Mouse (Mus musculus) gastrocnemius, postnatal 14 days (tissue): ENCODE data around the gene Fam189a1. TPM values are rescaled to one million over a fixed set of nuclear protein-coding genes. Genes with fewer than 3 reads are reported as not detected.

ENCODE experiments used
- DNase-seq: peaks from one replicate; pipeline ENCODE4 v3.0.0; 2021; ENCODE audit warnings: mixed read lengths
- intact Hi-C: fragments of 180-260 bp; cut with DNase I; formaldehyde crosslinking; loops from one replicate; pipeline ENCODE4 v1.15.1; 2025; ENCODE audit warnings: low total_unique reads
- total RNA-seq, 2 experiments: library from RNA; stranded (reverse); gene quantifications; 2 replicates each; pipeline ENCODE4 v1.2.3; 2021

The Fam189a1 gene
- total RNA-seq, 2 experiments from 2014 or later, result 0.09 TPM; not detected in 1

DNA sequence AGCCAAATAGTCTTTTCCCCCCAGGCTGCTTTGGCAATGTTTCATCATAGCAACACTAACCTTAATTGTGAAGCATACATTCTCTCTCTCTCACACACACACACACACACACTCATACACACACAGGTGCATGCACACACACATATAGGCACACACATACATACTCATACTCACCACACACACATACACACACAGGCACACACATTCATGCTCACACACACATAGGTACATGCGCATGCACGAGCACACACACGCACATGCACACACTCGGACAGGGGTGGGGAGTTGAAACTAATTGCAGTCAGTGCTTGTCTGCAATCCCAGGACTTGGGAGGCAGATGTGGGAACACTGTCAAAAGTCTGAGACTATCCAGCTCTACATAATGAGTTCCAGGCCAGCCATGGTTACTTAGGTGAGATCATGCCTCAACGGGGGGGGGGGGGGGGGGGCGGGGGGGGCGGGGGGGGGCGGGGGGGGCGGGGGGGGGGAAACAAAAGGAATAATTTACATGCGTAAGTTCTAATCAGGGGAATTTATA lies 300.9 kb downstream of the Fam189a1 start:
- DNase-seq, result no peak
- intact Hi-C loops, result no loop called here

- intact Hi-C loops, result no loop called here
- no peak for DNase-seq
Measured at GRCm38 (mm10) chr7:64850791-64851190, 305.6 kb downstream of the Fam189a1 start.

- DNase-seq, result no peak
- intact Hi-C loops, result no loop called here
Measured at GRCm38 (mm10) chr7:64847366-64847899, 308.9 kb downstream of the Fam189a1 start.

DNA sequence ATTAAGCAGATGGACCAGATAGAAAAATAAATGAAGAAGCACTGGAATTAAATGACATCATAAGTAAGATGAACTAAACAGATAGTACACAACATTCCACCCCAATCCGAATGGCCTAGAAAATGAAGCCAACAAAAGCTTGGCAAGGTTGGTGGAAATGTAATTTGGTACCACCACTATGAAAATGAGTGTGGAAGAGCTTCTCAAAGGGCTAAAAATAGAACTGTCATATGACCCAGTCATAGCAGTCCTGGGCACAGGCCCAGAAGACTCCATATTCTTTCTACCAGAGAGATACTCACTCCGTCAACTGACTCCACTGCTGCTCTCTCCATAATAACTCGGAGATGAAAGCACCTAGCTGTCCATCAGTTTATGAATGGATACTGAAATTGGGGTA lies 310.3 kb downstream of the Fam189a1 start:
- intact Hi-C loops, result no loop called here
- no peak for DNase-seq

DNA sequence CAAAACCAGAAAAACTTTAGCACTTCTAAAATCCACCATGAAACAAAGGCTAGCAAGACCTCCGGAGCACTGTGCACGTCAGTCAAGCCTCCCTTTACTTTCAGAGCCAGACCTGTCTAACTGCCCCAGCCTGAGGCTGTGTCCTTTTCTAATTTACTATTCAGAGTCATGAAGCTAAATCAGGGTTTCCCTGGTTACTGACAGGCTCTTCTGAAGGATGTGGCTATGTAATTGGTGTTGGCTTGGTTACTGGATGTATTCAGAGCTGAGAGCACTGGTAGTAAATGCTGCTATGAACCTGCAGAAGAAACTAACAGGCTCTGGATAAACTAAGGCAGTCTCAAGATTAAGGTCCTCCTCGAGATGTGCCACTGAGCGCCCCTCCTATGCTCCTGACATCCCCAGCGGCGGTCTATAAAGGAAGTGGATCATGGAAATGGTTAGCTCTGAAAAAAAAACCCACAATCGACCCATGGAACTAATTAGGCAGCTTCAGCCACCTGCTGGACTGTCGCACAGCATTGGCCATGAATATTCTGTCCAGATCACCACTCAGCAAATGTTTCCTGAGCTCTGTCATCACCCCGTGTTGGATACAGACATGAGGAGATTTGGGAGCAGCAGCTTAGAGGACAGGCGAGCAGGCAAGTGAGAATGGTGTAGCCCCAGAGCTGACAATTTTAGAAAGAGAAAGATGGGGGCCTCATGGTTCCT lies 315.3 kb downstream of the Fam189a1 start:
- no peak for DNase-seq
- intact Hi-C loops, result no loop called here

- intact Hi-C loops, result no loop called here
- DNase-seq, result no peak
Measured at GRCm38 (mm10) chr7:64840576-64840895, 315.8 kb downstream of the Fam189a1 start.

- intact Hi-C loops, result no loop called here
- peak; percentile 57 for DNase-seq
Measured at GRCm38 (mm10) chr7:64839801-64840575, 316.4 kb downstream of the Fam189a1 start.

GRCm38 (mm10) chr7:64839281-64839680 lies 317.1 kb downstream of the Fam189a1 start:
- no peak for DNase-seq
- intact Hi-C loops, result no loop called here

- no peak for DNase-seq
- intact Hi-C loops, result no loop called here
Measured at GRCm38 (mm10) chr7:64830214-64830995, 326.0 kb downstream of the Fam189a1 start.

GRCm38 (mm10) chr7:64821081-64821480 lies 335.3 kb downstream of the Fam189a1 start:
- no peak for DNase-seq
- intact Hi-C loops, result no loop called here

- intact Hi-C loops, result no loop called here
- no peak for DNase-seq
Measured at GRCm38 (mm10) chr7:64819683-64820082, 336.7 kb downstream of the Fam189a1 start.

DNA sequence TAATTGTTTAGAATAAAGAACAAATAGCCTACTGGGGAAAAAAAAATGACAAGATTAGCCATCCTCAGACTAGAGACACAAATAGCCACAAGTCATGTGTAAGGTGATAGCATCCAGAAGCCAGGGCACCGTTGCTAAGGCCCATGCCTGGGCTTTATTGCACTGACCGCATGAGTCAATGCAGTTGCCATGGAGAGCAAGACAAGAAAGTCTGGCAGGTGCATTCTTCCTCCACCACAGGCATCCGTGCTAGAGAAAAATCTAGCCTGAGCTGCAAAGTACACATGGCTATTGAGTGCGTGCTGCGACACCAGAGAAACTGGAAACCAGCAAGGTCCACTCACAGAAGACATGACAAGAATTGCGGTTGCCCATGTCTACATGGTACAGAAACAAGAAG lies 347.5 kb downstream of the Fam189a1 start:
- no peak for DNase-seq
- intact Hi-C loops, result loop anchor here (2.0 kb wide), 1 partner anchor 16 kb away; no protein-coding TSS in a partner anchor

GRCm38 (mm10) chr7:64805100-64805499 lies 351.3 kb downstream of the Fam189a1 start:
- intact Hi-C loops, result no loop called here
- no peak for DNase-seq

- no peak for DNase-seq
- intact Hi-C loops, result no loop called here
Measured at GRCm38 (mm10) chr7:64795554-64795953, 360.8 kb downstream of the Fam189a1 start.

- intact Hi-C loops, result loop anchor here (2.0 kb wide), 1 partner anchor 17 kb away; no protein-coding TSS in a partner anchor
- DNase-seq, result peak; percentile 34
Measured at GRCm38 (mm10) chr7:64792031-64792430, 364.3 kb downstream of the Fam189a1 start.

GRCm38 (mm10) chr7:64791145-64791544 lies 365.2 kb downstream of the Fam189a1 start:
- intact Hi-C loops, result no loop called here
- DNase-seq, result no peak

DNA sequence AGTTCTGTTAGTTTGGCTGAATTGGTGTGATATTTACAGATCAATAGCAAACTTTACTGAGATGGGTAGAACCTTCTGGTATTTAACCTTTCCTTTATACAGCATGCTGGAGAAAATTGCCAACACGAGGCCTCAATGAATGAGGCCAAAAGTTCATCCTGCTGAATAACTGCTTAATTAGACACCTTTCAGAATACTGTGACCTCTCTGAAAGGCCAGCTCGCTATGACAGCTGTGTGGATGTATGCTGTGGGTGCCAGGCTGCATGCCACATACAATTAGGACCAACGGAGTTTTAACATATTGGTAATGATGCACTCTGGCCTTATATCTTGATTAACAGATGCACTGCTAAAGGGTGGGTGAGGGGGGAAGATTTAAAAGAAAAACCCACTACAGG lies 371.3 kb downstream of the Fam189a1 start:
- intact Hi-C loops, result no loop called here
- DNase-seq, result no peak

GRCm38 (mm10) chr7:64779501-64779900 lies 376.9 kb downstream of the Fam189a1 start:
- intact Hi-C loops, result no loop called here
- no peak for DNase-seq

- no peak for DNase-seq
- intact Hi-C loops, result no loop called here
Measured at GRCm38 (mm10) chr7:64776708-64777489, 379.5 kb downstream of the Fam189a1 start.
